Comparison of ENCODE assay signal across 22 mouse cellular contexts in the genomic region with DNA sequence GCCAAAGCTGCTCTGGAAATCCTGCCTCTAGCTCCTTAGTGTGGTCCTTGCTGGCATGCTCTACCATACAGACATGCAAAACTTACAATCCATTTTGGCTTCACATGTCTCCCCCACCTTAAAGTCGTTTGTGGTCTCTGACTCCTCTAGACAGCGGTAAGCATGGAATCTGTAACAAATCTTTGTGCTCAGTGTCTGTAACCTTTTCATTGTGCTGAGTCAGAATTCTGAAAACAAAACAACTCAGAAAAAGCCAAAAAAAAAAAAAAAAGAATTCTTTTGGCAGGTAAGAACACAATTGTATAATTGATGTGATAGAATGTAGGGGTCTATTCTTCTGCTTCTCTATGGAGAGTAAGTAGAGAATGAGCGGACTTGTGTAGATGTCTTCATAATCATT.
DNase-seq lines count a peak whose midpoint lies in the region; ATAC-seq and TF ChIP-seq lines count a peak whose summit lies in the region.
"Had no signal": no experiment of that assay in that cellular context is flagged by ENCODE, and none has a peak within 500 bp of the region (broad histone marks: within the 10 kb centered on the region; RNA-seq: fewer than 3 reads in every experiment).

No protein-coding gene starts in this region.

- peaks cover 4% of the 10 kb centered on the region for H3K4me1 ChIP-seq in small intestine, adult 2 months (ENCODE audit: control insufficient read depth, insufficient read depth, insufficient read length, low read length)
- H3K4me1 ChIP-seq in hindbrain, embryonic 16.5 days (ENCODE audit: control insufficient read depth, insufficient read depth, low read depth, low read length) = no peaks in the 10 kb centered on the region
- H3K4me1 ChIP-seq in forebrain, embryonic 12.5 days = peaks cover 5% of the 10 kb centered on the region

- TF ChIP-seq POLR2A in small intestine, adult 2 months (IDR thresholded peaks at IDR 0.05; ENCODE audit: low read depth, low read length) = no peak

- H3K27me3 ChIP-seq in small intestine, adult 2 months (ENCODE audit: control insufficient read depth, insufficient read depth, low read length) = no peaks in the 10 kb centered on the region
- no peaks in the 10 kb centered on the region for H3K27me3 ChIP-seq in hindbrain, embryonic 16.5 days (replicated peaks; ENCODE audit: control insufficient read depth, insufficient read depth, low read length)
- no peaks in the 10 kb centered on the region for H3K27me3 ChIP-seq in forebrain, embryonic 12.5 days
- H3K27me3 ChIP-seq: forebrain, embryonic 13.5 days; hindbrain, embryonic 12.5 days; hindbrain, embryonic 15.5 days had no signal

- no peak overlapping the region for H3K4me3 ChIP-seq in small intestine, adult 2 months (ENCODE audit: low read depth, low read length)
- H3K4me3 ChIP-seq in hindbrain, embryonic 16.5 days (ENCODE audit: low read length) = no peak overlapping the region
- no peak overlapping the region for H3K4me3 ChIP-seq in forebrain, embryonic 12.5 days (replicated peaks)
- H3K4me3 ChIP-seq: forebrain, embryonic 13.5 days; gastrocnemius, adult 2 months; hindbrain, embryonic 12.5 days; hindbrain, embryonic 15.5 days had no signal

- H3K9me3 ChIP-seq in hindbrain, embryonic 16.5 days (ENCODE audit: control insufficient read depth, low read length) = no peaks in the 10 kb centered on the region
- H3K9me3 ChIP-seq in forebrain, embryonic 12.5 days = no peaks in the 10 kb centered on the region
- H3K9me3 ChIP-seq: forebrain, embryonic 13.5 days; hindbrain, embryonic 12.5 days; hindbrain, embryonic 15.5 days had no signal

- no peak for ATAC-seq in activated CD4-positive, CD25-positive, alpha-beta regulatory T cell, adult 4 months
- no peak for ATAC-seq in hindbrain, embryonic 16.5 days
- no peak for ATAC-seq in forebrain, embryonic 12.5 days (ENCODE audit: low FRiP score)
- ATAC-seq: forebrain, embryonic 13.5 days; forebrain, postnatal 0 days; inflammation-experienced regulatory T-cells, adult 6 months; intestine, embryonic 16.5 days had no signal

- 79% methylated on average over 3 of the region's 3 CpGs for WGBS in small intestine, adult 2 months
- 91% methylated on average over 3 of the region's 3 CpGs for WGBS in hindbrain, embryonic 16.5 days
- 93% methylated on average over 3 of the region's 3 CpGs for WGBS in forebrain, embryonic 12.5 days

- H3K9ac ChIP-seq in hindbrain, embryonic 16.5 days (ENCODE audit: low read depth, low read length) = no peak overlapping the region
- H3K9ac ChIP-seq in forebrain, embryonic 12.5 days = no peak overlapping the region
- H3K9ac ChIP-seq: forebrain, embryonic 13.5 days; forebrain, postnatal 0 days; hindbrain, embryonic 12.5 days; hindbrain, embryonic 15.5 days had no signal

- 0 out of 2 replicates have a peak overlapping the region, but pooled peaks have one; percentile 21 for H3K27ac ChIP-seq in small intestine, adult 2 months (ENCODE audit: insufficient read depth, low read depth, low read length)
- H3K27ac ChIP-seq in hindbrain, embryonic 16.5 days (ENCODE audit: low read depth, low read length) = no peak overlapping the region
- no peak overlapping the region for H3K27ac ChIP-seq in forebrain, embryonic 12.5 days
- H3K27ac ChIP-seq: forebrain, embryonic 13.5 days; hindbrain, embryonic 12.5 days; hindbrain, embryonic 15.5 days had no signal

- no peaks in the 10 kb centered on the region for H3K36me3 ChIP-seq in small intestine, adult 2 months (ENCODE audit: control insufficient read depth, insufficient read depth, low read length)
- no peaks in the 10 kb centered on the region for H3K36me3 ChIP-seq in hindbrain, embryonic 16.5 days (ENCODE audit: control insufficient read depth, insufficient read depth, low read length)
- no peaks in the 10 kb centered on the region for H3K36me3 ChIP-seq in forebrain, embryonic 12.5 days (replicated peaks)
- H3K36me3 ChIP-seq: hindbrain, embryonic 12.5 days; hindbrain, embryonic 15.5 days had no signal

- no peak overlapping the region for H3K4me2 ChIP-seq in hindbrain, embryonic 16.5 days (ENCODE audit: low read length)
- H3K4me2 ChIP-seq in forebrain, embryonic 12.5 days = no peak overlapping the region
- H3K4me2 ChIP-seq: forebrain, embryonic 13.5 days; heart, embryonic 11.5 days; hindbrain, embryonic 12.5 days; hindbrain, embryonic 15.5 days had no signal

- peak; percentile 45 for DNase-seq in CD4-positive, CD25-positive, alpha-beta regulatory T cell, adult 2 months (ENCODE audit: low read depth, low spot score)
- DNase-seq in NIH3T3 (ENCODE audit: low read depth) = peak; percentile 20
- peak; percentile 68 for DNase-seq in induced T-regulatory cell, adult 2 months (ENCODE audit: low read depth)
- DNase-seq: adrenal gland, postnatal 10 days; adrenal gland, postnatal 36 days; cerebellum, adult 18-20 months; cerebellum, adult 9-10 months; cerebellum, postnatal 14 days; forebrain, postnatal 0 days; gastrocnemius, adult 2 months; gastrocnemius, postnatal 14 days; heart, adult 11 months had no signal

- TF ChIP-seq CTCF in small intestine, adult 2 months (IDR thresholded peaks at IDR 0.05; ENCODE audit: extremely low read depth, insufficient read length, insufficient replicate concordance, low read depth, low read length) = no peak
